Mouse (Mus musculus) heart, embryonic 13.5 days (tissue): ENCODE results near the gene Mark1. TPM values are rescaled to one million over a fixed set of nuclear protein-coding genes. Genes with fewer than 3 reads are reported as not detected.

Source experiments
- ATAC-seq: fragments of 200-750 bp; cut with Nextera tagmentation; 2 replicates; pipeline ENCODE4 v1.8.0; 2017; ENCODE audit warnings: moderate TSS enrichment; ENCODE audit not compliant: insufficient number of reproducible peaks, low FRiP score, low TSS enrichment; ENCODE audit errors: extremely low read depth
- H3K27ac ChIP-seq: fragments of 300-500 bp; sonication (generic); replicated peaks from 2 replicates; pipeline ENCODE4 v1.5.1; 2015; ENCODE audit warnings: moderate library complexity, mild to moderate bottlenecking, inconsistent platforms
- H3K27me3 ChIP-seq: fragments of 300-500 bp; sonication (generic); replicated peaks from 2 replicates; pipeline ENCODE4 v1.6.1; 2015; ENCODE audit warnings: mild to moderate bottlenecking, inconsistent platforms
- H3K36me3 ChIP-seq: fragments of 300-500 bp; sonication (generic); 2 replicates; pipeline ENCODE4 v1.6.1; 2015; ENCODE audit warnings: mild to moderate bottlenecking, inconsistent platforms
- H3K4me1 ChIP-seq: fragments of 300-500 bp; sonication (generic); 2 replicates; pipeline ENCODE4 v1.6.1; 2015; ENCODE audit warnings: inconsistent platforms
- H3K4me2 ChIP-seq: fragments of 300-500 bp; sonication (generic); 2 replicates; pipeline ENCODE4 v1.6.1; 2015; ENCODE audit warnings: inconsistent platforms, mild to moderate bottlenecking, moderate library complexity
- H3K4me3 ChIP-seq: fragments of 300-500 bp; sonication (generic); 2 replicates; pipeline ENCODE4 v1.5.1; 2015; ENCODE audit warnings: moderate library complexity, mild to moderate bottlenecking, inconsistent platforms
- H3K9ac ChIP-seq: fragments of 300-500 bp; sonication (generic); 2 replicates; pipeline ENCODE4 v1.6.1; 2015; ENCODE audit warnings: inconsistent platforms, mild to moderate bottlenecking, moderate library complexity
- H3K9me3 ChIP-seq: fragments of 300-500 bp; sonication (generic); 2 replicates; pipeline ENCODE4 v1.6.1; 2016; ENCODE audit warnings: inconsistent platforms
- WGBS: fragments of 180-500 bp; shearing (Covaris S2); methylation state at CpG from one replicate; pipeline ENCODE4 v1.1.7; 2015; ENCODE audit warnings: mixed read lengths; 5-methylcytosine and 5-hydroxymethylcytosine counted together
- polyA plus RNA-seq: library from polyadenylated mRNA; unstranded; fragments of >200 nt; fragmentation: Nextera tagmentation; extraction: Ambion mirVana; gene quantifications from 2 replicates; pipeline ENCODE4 v1.2.1, GENCODE M21; 2015

The Mark1 gene
- polyA plus RNA-seq, 1 experiment from 2014 or later = 1.5 TPM

DNA sequence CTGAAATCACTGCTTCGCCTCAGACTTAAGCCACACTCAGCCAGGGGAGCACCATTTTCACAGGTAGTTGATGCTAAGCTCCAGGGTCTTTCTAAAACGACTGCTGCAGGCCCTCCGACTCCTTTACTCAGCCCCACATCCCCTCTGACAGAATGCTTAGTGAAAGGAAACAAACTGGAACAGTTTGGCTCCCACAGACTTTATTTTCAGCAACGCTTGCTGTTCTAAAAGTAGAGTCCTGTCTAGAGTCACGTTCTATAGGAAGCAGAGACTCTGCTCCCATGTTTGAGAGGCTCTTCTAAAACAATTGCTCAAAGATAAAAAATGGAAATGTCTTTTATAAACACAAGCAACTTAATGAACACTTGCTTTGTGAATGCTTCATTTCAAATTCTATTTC, 79.3 kb downstream of the Mark1 start:
- Histone ChIP-seq H3K36me3 (peaks cover 42% of the 10 kb centered on the region), H3K27me3 (no peaks in the 10 kb centered on the region), H3K9ac (no peak overlapping the region), H3K4me1 (no peaks in the 10 kb centered on the region), H3K9me3 (no peaks in the 10 kb centered on the region), H3K4me3 (no peak overlapping the region), H3K4me2 (no peak overlapping the region), H3K27ac (no peak overlapping the region)
- no peak for ATAC-seq
- WGBS = 70% methylated on average over 5 of the region's 5 CpGs

DNA sequence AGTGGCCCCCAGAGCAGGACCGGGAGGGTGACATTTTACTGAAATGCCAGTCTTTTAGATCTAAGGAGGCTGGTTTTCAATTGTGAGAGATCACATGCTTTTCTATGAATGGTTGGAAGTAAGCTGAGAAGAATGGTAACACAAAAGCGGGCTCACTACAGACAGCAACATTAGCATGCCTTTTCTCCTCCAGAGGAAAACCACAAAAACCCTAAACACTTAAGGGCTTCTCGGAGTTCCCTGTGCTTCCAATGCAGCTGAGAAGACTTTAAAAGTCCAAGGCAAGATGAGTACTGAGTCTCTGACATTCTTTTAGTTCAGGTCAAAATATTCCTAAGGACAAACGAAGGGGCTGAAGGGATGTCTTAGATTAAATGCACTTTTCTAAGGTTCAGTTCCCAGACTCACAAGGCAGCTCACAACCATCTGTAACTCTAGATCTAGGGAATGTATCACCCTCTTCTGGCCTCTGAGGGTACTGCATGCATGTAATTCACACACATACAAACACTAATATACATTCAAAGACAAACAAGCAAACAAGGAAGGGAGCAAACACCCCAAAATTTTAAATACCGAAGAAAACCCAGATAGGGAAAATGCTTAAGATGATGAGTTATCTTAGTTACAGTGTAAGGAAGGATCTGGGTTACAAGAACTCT, 81.0 kb downstream of the Mark1 start:
- no peak for ATAC-seq
- no peaks in the 10 kb centered on the region for H3K4me1 ChIP-seq
- no peaks in the 10 kb centered on the region for H3K27me3 ChIP-seq
- no peak overlapping the region for H3K9ac ChIP-seq
- H3K36me3 ChIP-seq = peaks cover 44% of the 10 kb centered on the region
- H3K27ac ChIP-seq = no peak overlapping the region
- 84% methylated on average over 5 of the region's 5 CpGs for WGBS
- H3K4me3 ChIP-seq = no peak overlapping the region
- no peaks in the 10 kb centered on the region for H3K9me3 ChIP-seq
- H3K4me2 ChIP-seq = no peak overlapping the region

- Histone ChIP-seq H3K9ac (no peak overlapping the region), H3K4me3 (no peak overlapping the region), H3K9me3 (no peaks in the 10 kb centered on the region), H3K4me1 (no peaks in the 10 kb centered on the region), H3K27me3 (no peaks in the 10 kb centered on the region), H3K4me2 (no peak overlapping the region), H3K27ac (no peak overlapping the region), H3K36me3 (peaks cover 61% of the 10 kb centered on the region)
- 86% methylated on average over 18 of the region's 18 CpGs for WGBS
- no peak for ATAC-seq
These were observed 87.0 kb downstream of the Mark1 start for GRCm38 (mm10) chr1:184912336-184912735.

- ATAC-seq = no peak
- Histone ChIP-seq H3K36me3 (peaks cover 63% of the 10 kb centered on the region), H3K4me2 (no peak overlapping the region), H3K9me3 (no peaks in the 10 kb centered on the region), H3K4me3 (no peak overlapping the region), H3K4me1 (no peaks in the 10 kb centered on the region), H3K9ac (no peak overlapping the region), H3K27ac (no peak overlapping the region), H3K27me3 (no peaks in the 10 kb centered on the region)
- 63% methylated on average over 6 of the region's 6 CpGs for WGBS
These were observed 87.5 kb downstream of the Mark1 start for GRCm38 (mm10) chr1:184911861-184912260.

- H3K36me3 ChIP-seq = peaks cover 80% of the 10 kb centered on the region
- H3K9ac ChIP-seq = no peak overlapping the region
- 67% methylated on average over 9 of the region's 9 CpGs for WGBS
These were observed 90.8 kb downstream of the Mark1 start for GRCm38 (mm10) chr1:184908558-184908957.

GRCm38 (mm10) chr1:184905904-184906745, 93.2 kb downstream of the Mark1 start:
- no peak overlapping the region for H3K9ac ChIP-seq
- no peak overlapping the region for H3K4me2 ChIP-seq
- H3K36me3 ChIP-seq = peaks cover 67% of the 10 kb centered on the region
- no peaks in the 10 kb centered on the region for H3K4me1 ChIP-seq
- H3K27ac ChIP-seq = no peak overlapping the region
- WGBS = 86% methylated on average over 12 of the region's 12 CpGs
- no peaks in the 10 kb centered on the region for H3K9me3 ChIP-seq
- no peak for ATAC-seq
- H3K27me3 ChIP-seq = no peaks in the 10 kb centered on the region
- H3K4me3 ChIP-seq = no peak overlapping the region

More at GRCm38 (mm10) chr1:184908558-184908957, 90.8 kb downstream of the Mark1 start:
- H3K9me3 ChIP-seq = no peaks in the 10 kb centered on the region
- no peaks in the 10 kb centered on the region for H3K27me3 ChIP-seq
- no peak for ATAC-seq
- H3K4me3 ChIP-seq = no peak overlapping the region
- H3K4me1 ChIP-seq = no peaks in the 10 kb centered on the region
- H3K27ac ChIP-seq = no peak overlapping the region
- H3K4me2 ChIP-seq = no peak overlapping the region

DNA sequence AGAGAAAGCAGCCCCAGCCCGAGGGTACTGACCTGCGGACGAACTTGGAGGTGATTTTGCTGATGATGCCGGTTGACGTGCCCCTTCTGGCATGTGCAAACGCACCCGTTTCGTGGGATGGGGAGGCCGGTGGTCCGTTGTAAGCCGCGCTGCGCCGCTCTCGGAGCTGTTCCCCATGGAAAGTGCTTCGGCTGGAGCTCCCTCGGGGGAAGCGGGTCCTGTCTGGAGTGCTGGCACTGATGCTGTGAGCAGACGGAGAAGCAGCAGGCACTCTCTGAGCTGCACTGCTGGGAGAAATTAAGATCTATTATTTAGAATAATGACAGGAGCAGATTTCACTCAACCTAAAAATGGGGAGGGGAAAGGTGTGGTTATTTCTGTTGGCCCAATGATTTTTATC, 94.0 kb downstream of the Mark1 start:
- no peak overlapping the region for H3K9ac ChIP-seq
- peaks cover 69% of the 10 kb centered on the region for H3K36me3 ChIP-seq
- no peak overlapping the region for H3K4me3 ChIP-seq
- H3K4me1 ChIP-seq = no peaks in the 10 kb centered on the region
- no peak overlapping the region for H3K4me2 ChIP-seq
- no peaks in the 10 kb centered on the region for H3K27me3 ChIP-seq
- no peak overlapping the region for H3K27ac ChIP-seq
- H3K9me3 ChIP-seq = no peaks in the 10 kb centered on the region
- WGBS = 77% methylated on average over 19 of the region's 19 CpGs
- ATAC-seq = no peak

GRCm38 (mm10) chr1:184903697-184904096, 95.7 kb downstream of the Mark1 start:
- no peak for ATAC-seq
- H3K4me3 ChIP-seq = no peak overlapping the region
- no peak overlapping the region for H3K4me2 ChIP-seq
- no peak overlapping the region for H3K27ac ChIP-seq
- H3K36me3 ChIP-seq = peaks cover 60% of the 10 kb centered on the region
- H3K9ac ChIP-seq = no peak overlapping the region
- H3K9me3 ChIP-seq = no peaks in the 10 kb centered on the region
- WGBS = 82% methylated on average over 7 of the region's 7 CpGs
- no peaks in the 10 kb centered on the region for H3K27me3 ChIP-seq
- no peaks in the 10 kb centered on the region for H3K4me1 ChIP-seq

- WGBS = 79% methylated on average over 7 of the region's 7 CpGs
- Histone ChIP-seq H3K4me3 (no peak overlapping the region), H3K9ac (no peak overlapping the region), H3K9me3 (no peaks in the 10 kb centered on the region), H3K4me2 (no peak overlapping the region), H3K27ac (no peak overlapping the region), H3K36me3 (peaks cover 59% of the 10 kb centered on the region), H3K4me1 (no peaks in the 10 kb centered on the region), H3K27me3 (no peaks in the 10 kb centered on the region)
- ATAC-seq = no peak
These were observed 96.5 kb downstream of the Mark1 start for GRCm38 (mm10) chr1:184902886-184903285.

DNA sequence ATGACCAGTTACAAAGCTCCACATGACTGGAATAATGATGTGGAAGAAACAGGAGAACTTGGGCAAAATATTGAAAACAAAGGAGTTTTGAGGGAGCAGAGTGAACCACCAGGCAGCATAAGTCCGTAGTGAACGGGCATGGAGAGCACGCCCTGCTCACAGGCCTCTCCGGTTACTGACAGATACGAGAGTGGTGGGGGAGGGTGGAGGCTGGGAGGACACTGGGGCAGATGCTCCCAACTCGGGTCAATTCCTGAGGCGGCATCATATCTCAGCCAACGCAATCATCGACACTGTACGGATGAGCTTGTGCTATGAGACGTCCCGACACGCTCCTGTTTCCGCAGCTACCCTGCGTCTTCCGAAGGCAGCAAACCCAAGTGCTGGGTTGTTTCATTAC, 102.0 kb downstream of the Mark1 start:
- Histone ChIP-seq H3K9ac (no peak overlapping the region), H3K36me3 (peaks cover 18% of the 10 kb centered on the region), H3K4me1 (no peaks in the 10 kb centered on the region), H3K4me3 (no peak overlapping the region), H3K27ac (no peak overlapping the region), H3K27me3 (no peaks in the 10 kb centered on the region), H3K4me2 (no peak overlapping the region), H3K9me3 (no peaks in the 10 kb centered on the region)
- ATAC-seq = no peak
- WGBS = 58% methylated on average over 16 of the region's 16 CpGs

DNA sequence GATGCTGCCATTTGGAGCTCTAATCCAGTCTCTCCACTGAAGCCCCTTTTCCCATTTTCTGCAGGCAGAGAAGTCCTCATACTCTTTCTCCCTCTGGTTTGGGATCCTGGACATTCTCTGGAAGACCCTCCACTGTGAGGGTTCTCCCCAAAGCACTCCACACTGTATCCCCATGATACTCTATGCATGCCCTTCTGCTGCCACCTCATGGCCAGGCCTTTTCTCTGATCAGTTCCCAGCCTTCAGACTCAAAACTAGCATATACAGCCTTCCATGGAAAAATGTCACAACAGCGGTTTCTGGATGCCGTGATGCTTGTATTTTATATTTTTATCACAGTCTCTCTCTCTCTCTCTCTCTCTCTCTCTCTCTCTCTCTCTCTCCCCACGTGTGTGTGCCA, 107.4 kb downstream of the Mark1 start:
- Histone ChIP-seq H3K27ac (no peak overlapping the region), H3K4me1 (no peaks in the 10 kb centered on the region), H3K4me3 (no peak overlapping the region), H3K9me3 (no peaks in the 10 kb centered on the region), H3K27me3 (no peaks in the 10 kb centered on the region), H3K9ac (no peak overlapping the region), H3K4me2 (no peak overlapping the region), H3K36me3 (no peaks in the 10 kb centered on the region)
- ATAC-seq = no peak
- WGBS = 82% methylated on average over 3 of the region's 3 CpGs

GRCm38 (mm10) chr1:184889454-184889853, 109.9 kb downstream of the Mark1 start:
- no peak for ATAC-seq
- WGBS = 77% methylated on average over 6 of the region's 6 CpGs
- no peak overlapping the region for H3K4me2 ChIP-seq

More at GRCm38 (mm10) chr1:184889454-184889853, 109.9 kb downstream of the Mark1 start:
- no peaks in the 10 kb centered on the region for H3K9me3 ChIP-seq
- H3K9ac ChIP-seq = no peak overlapping the region
- peaks cover 7% of the 10 kb centered on the region for H3K27me3 ChIP-seq
- no peak overlapping the region for H3K4me3 ChIP-seq
- no peak overlapping the region for H3K27ac ChIP-seq
- no peaks in the 10 kb centered on the region for H3K36me3 ChIP-seq
- no peaks in the 10 kb centered on the region for H3K4me1 ChIP-seq
